Comparison of ENCODE assay signal across 17 mouse cellular contexts in the genomic region with DNA sequence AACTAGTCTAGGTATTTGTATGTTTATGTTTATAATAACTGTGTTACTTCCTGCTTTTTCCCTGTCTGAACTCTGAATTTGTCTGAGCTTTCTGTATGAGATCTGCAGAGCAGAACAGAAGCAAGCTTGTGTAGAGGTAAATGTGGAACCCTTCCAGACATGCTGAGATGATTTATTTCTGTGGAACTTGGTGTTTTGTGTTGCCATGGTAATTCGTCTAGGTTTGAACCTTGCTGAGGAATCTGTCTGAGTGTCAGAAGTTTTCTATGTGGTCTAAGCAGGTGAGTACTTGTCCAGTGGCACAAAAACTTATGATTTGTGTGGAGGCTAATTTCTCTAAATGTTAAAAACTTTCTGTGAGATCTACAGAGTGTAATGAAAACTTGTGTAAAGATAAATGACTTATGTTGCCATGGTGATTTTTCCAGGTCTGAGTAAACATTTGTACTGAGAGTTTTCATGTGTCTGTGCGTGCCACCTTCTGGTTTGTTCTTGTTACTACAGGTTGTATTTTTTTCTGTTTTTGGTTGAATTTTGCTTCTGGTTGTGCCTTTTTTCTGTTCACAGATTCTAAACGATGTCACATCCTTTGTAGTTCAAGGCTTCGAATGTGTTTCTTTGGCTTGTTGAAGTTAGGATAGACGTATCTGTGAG. TPM values are rescaled to one million over a fixed set of nuclear protein-coding genes. Genes with fewer than 3 reads are reported as not detected.
DNase-seq lines count a peak whose midpoint lies in the region; ATAC-seq and TF ChIP-seq lines count a peak whose summit lies in the region.
"Had no signal": no experiment of that assay in that cellular context is flagged by ENCODE, and none has a peak within 500 bp of the region (broad histone marks: within the 10 kb centered on the region; RNA-seq: fewer than 3 reads in every experiment).

No protein-coding gene starts in this region.

- in situ Hi-C loops in CH12.LX (cut with MboI; ENCODE audit: low pct_ligation_motif_present, low pct_unique_long_range_greater_than_20kb, low sequenced_read_pairs), result no loop called here

- H3K9ac ChIP-seq in CH12.LX (ENCODE audit: insufficient read depth, low read depth), result no peak overlapping the region
- no peak overlapping the region for H3K9ac ChIP-seq in forebrain, embryonic 16.5 days (replicated peaks; ENCODE audit: low read depth, low read length)

- H3K4me1 ChIP-seq in CH12.LX (ENCODE audit: control insufficient read depth in 1 of 2, insufficient read depth in 2 of 2), result no peaks in the 10 kb centered on the region
- no peaks in the 10 kb centered on the region for H3K4me1 ChIP-seq in forebrain, embryonic 16.5 days (replicated peaks; ENCODE audit: control insufficient read depth, insufficient read depth, low read length)

- H3K9me3 ChIP-seq in CH12.LX (replicated peaks; ENCODE audit: low read length), result no peaks in the 10 kb centered on the region
- H3K9me3 ChIP-seq in forebrain, embryonic 16.5 days (ENCODE audit: control insufficient read depth, low read length), result no peaks in the 10 kb centered on the region

- DNase-seq in embryo, embryonic 10.5 days (ENCODE audit: low spot score), result peak; percentile 3
- DNase-seq in embryo, embryonic 10 days (ENCODE audit: low spot score), result no peak
- peak; percentile 4 for DNase-seq in left cerebral cortex, adult 11 months (ENCODE audit: low spot score)
- DNase-seq in left cerebral cortex, postnatal 4 days, result no peak
- no peak for DNase-seq in CH12.LX (ENCODE audit: extremely low read depth)
- peak; percentile 0 for DNase-seq in brain, embryonic 14.5 days (ENCODE audit: low read depth)
- DNase-seq: adrenal gland, adult 8-10 months; heart, postnatal 4 days; liver; thymus, postnatal 14 days had no signal

- no peak overlapping the region for H3K27ac ChIP-seq in CH12.LX (ENCODE audit: insufficient read depth, low read depth)
- no peak overlapping the region for H3K27ac ChIP-seq in forebrain, embryonic 16.5 days (ENCODE audit: low read length)

- H3K4me3 ChIP-seq in CH12.LX (replicated peaks in 1 of 3; ENCODE audit: low read depth in 2 of 3, low read length in 2 of 3, poor library complexity in 1 of 3), result no peak overlapping the region
- no peak overlapping the region for H3K4me3 ChIP-seq in forebrain, embryonic 16.5 days (replicated peaks; ENCODE audit: low read length)

- peak in 1 of 2 experiments; percentile 38; a peak in 2 of 4 replicates for TF ChIP-seq CTCF in CH12.LX (conservative IDR thresholded peaks at IDR 0.05 in 1 of 2, IDR thresholded peaks at IDR 0.05 in 1 of 2; ENCODE audit: low read depth in 2 of 2, low read length in 2 of 2)
- no peak for TF ChIP-seq CTCF in brain, embryonic 14.5 days (IDR thresholded peaks at IDR 0.05; ENCODE audit: borderline replicate concordance, extremely low read depth, insufficient read depth, insufficient read length)

- TF ChIP-seq POLR2A in CH12.LX (IDR thresholded peaks at IDR 0.05; ENCODE audit: low read depth, low read length), result no peak
- TF ChIP-seq POLR2A in brain, embryonic 14.5 days (IDR thresholded peaks at IDR 0.05; ENCODE audit: borderline replicate concordance, extremely low read depth, insufficient read depth, insufficient read length, poor library complexity, severe bottlenecking), result no peak

- peak; percentile 22 for TF ChIP-seq RAD21 in CH12.LX (IDR thresholded peaks at IDR 0.05; ENCODE audit: low read depth, low read length)

- dilution Hi-C loops in CH12.LX (cut with MboI; ENCODE audit: extremely low pct_ligation_motif_present, extremely low pct_unique_long_range_greater_than_20kb, low sequenced_read_pairs), result no loop called here

- no peaks in the 10 kb centered on the region for H3K36me3 ChIP-seq in CH12.LX (replicated peaks in 1 of 2; ENCODE audit: control insufficient read depth in 1 of 2, insufficient read depth in 1 of 2, low read length in 1 of 2)
- H3K36me3 ChIP-seq in forebrain, embryonic 16.5 days (ENCODE audit: control insufficient read depth, insufficient read depth), result no peaks in the 10 kb centered on the region

- no peak for TF ChIP-seq EP300 in CH12.LX (IDR thresholded peaks at IDR 0.05; ENCODE audit: low read length)

- intact Hi-C loops in left cerebral cortex, postnatal 4 days (cut with DNase I), result loop anchor here (5.0 kb wide), 1 partner anchor 914 kb away; no protein-coding TSS in a partner anchor

- ATAC-seq in megakaryocyte progenitor cell, adult 5-6 weeks (replicated peaks; ENCODE audit: poor library complexity), result no peak
- no peak for ATAC-seq in forebrain, embryonic 16.5 days
- ATAC-seq: intestine, embryonic 16.5 days had no signal

- no peaks in the 10 kb centered on the region for H3K79me2 ChIP-seq in CH12.LX (replicated peaks; ENCODE audit: control insufficient read depth, extremely low read depth, insufficient read depth, poor library complexity, severe bottlenecking)

- 79% methylated on average over 5 of the region's 5 CpGs for whole genome bisulfite sequencing in forebrain, embryonic 16.5 days

- no peak overlapping the region for H3K4me2 ChIP-seq in CH12.LX (ENCODE audit: insufficient read depth, low read depth, poor library complexity, severe bottlenecking)
- no peak overlapping the region for H3K4me2 ChIP-seq in forebrain, embryonic 16.5 days (ENCODE audit: low read length)

- H3K27me3 ChIP-seq in CH12.LX (replicated peaks), result no peaks in the 10 kb centered on the region
- H3K27me3 ChIP-seq in forebrain, embryonic 16.5 days (replicated peaks; ENCODE audit: control insufficient read depth, insufficient read depth, low read length), result no peaks in the 10 kb centered on the region

TF ChIP-seq in CH12.LX, 34 proteins besides CTCF, POLR2A, EP300 and RAD21:
- no peak for TF ChIP-seq MAX (IDR thresholded peaks at IDR 0.05; ENCODE audit: low read length)
- TF ChIP-seq GABPA (IDR thresholded peaks at IDR 0.05; ENCODE audit: insufficient replicate concordance, low read depth, low read length), result no peak
- no peak for TF ChIP-seq ETS1 (conservative IDR thresholded peaks at IDR 0.05; ENCODE audit: low read depth, low read length)
- no peak for TF ChIP-seq UBTF (IDR thresholded peaks at IDR 0.05; ENCODE audit: low read depth, low read length)
- TF ChIP-seq TBP (conservative IDR thresholded peaks at IDR 0.05; ENCODE audit: low read depth, low read length), result no peak
- TF ChIP-seq ZNF384 (IDR thresholded peaks at IDR 0.05; ENCODE audit: low read depth, low read length), result peak; percentile 64
- no peak for TF ChIP-seq TCF12 (IDR thresholded peaks at IDR 0.05; ENCODE audit: low read depth, low read length)
- TF ChIP-seq HCFC1 (IDR thresholded peaks at IDR 0.05; ENCODE audit: low read depth, low read length), result no peak
- peak; percentile 27 for TF ChIP-seq SMC3 (IDR thresholded peaks at IDR 0.05; ENCODE audit: low read depth, low read length)
- no peak for TF ChIP-seq CHD1 (IDR thresholded peaks at IDR 0.05; ENCODE audit: low read depth, low read length)

RNA-seq across cellular contexts. Expression of gene Serpinb6e, which starts 21.6 kb away (rescaled TPM):
- not detected for total RNA-seq in left cerebral cortex, postnatal 4 days (2021)
- total RNA-seq in CH12.LX (2012; rRNA removed), result not detected in 2 replicates
- 0.20 TPM in 1 of 2 replicates, not detected in the other for total RNA-seq in CH12.LX (2014; rRNA removed)
- not detected in 2 replicates for polyA plus RNA-seq in CH12.LX (2012; ENCODE audit: insufficient read length, low read depth)
- 0.09 and 0.25 TPM in 2 replicates for polyA plus RNA-seq in brain, embryonic 14.5 days (2012; rRNA removed)
- not detected in 2 replicates for total RNA-seq in megakaryocyte progenitor cell, adult 5-6 weeks (2015)
- not detected in 2 replicates for total RNA-seq in megakaryocyte progenitor cell, adult 5-6 weeks (2017)
- not detected in 2 replicates for polyA plus RNA-seq in forebrain, embryonic 16.5 days (2015; fragmentation: Nextera tagmentation; extraction: Ambion mirVana)
- total RNA-seq: adrenal gland, adult 8-10 months; heart, postnatal 4 days; megakaryocyte-erythroid progenitor cell, adult 5-6 weeks had no signal
- polyA plus RNA-seq: intestine, embryonic 16.5 days; large intestine, adult 2 months; lung, embryonic 16.5 days; neural tube, embryonic 11.5 days had no signal

Comparison
In these comparisons a context has a peak if more than half of its experiments do, and no peak if none do; other contexts are left out.
1. DNase-seq: peak in embryo, embryonic 10.5 days (single experiment), left cerebral cortex, adult 11 months (single experiment) and brain, embryonic 14.5 days (single experiment); none in embryo, embryonic 10 days (single experiment), left cerebral cortex, postnatal 4 days (single experiment) and CH12.LX (single experiment).